Mouse (Mus musculus) urinary bladder, postnatal 25 days (tissue): Measurements from ENCODE around the gene Kcnk6.
"Not testable (repeated sequence)": the region's sequence is repeated elsewhere in the genome, so short reads cannot be mapped to it uniquely, and the experiment has no call there.

Experiments used
- DNase-seq: peaks from one replicate; pipeline ENCODE4 v3.0.0; 2022; ENCODE audit warnings: low spot score

The Kcnk6 gene

DNA sequence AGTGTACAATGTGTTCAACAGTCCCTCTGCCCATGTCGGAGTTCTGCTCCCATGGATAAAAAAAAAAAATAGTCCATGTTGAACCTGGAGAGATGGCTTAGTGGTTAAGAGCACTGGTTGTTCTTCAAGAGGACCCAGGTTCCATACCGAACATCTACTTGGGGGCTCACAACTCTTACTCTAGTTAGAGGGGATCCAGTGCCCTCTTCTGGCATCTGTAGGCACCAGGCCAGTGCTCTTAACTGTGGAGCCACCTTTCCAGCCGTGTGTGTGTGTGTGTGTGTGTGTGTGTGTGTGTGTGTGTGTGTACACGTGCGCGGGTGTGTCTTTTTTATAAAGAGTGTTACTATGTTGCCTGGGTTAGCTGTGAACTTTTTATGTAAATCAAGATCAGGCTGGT, 29.7 kb downstream of the Kcnk6 start:
- DNase-seq: no peak

DNA sequence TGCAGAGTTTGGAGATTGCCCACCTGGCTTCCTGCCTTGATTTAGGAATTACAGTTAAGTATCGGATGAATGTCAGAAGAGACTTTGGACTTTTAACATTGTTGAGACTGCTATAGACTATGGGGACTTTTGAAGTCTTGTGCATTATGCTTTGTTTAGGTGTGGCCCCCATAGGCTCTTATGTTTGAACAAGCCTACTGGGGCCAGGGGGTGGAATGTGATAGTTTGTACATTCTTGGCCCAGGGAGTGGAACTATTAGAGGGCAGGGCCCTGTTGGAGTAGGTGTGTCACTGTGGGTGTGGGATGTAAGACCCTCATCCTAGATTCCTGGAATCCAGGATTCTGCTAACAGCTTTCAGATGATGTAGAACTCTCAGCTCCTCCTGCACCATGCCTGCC, 38.1 kb downstream of the Kcnk6 start:
- not testable (repeated sequence) for DNase-seq

DNA sequence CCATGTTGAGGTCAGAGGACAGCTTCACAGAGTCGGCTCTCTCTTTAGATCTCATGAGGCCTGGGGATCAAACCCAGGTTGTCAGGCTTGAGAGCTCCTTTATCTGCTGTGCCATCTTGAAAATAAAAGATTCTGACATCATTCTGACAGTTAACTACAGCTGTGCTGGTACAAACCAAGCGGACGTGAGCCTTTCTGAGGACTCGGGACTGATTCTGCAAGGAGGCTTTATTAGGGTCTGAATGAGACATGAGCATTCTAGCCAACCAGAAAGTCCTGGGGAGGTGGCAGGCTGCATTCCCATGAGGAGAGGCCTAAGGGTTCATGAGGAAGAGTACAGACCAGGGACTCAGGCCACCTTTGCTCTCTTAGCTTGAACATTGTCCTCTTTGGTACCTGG, 51.0 kb downstream of the Kcnk6 start:
- DNase-seq: not testable (repeated sequence)

DNA sequence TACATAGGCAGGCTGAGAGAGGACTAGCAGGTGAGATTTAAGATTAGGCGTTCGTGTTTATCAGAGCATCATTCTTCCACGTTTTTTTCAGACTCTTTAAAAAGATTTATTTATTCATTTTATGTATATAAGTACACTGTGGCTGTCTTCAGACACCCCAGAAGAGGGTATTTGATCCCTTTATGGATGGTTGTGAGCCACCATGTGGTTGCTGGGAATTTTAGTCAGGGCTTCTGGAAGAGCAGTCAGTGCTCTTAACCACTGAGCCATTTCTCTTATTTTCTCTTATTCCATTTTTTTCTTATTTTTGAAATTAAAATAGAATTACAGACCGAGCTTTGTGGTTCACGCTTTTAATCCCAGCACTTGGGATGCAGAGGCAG, 51.5 kb downstream of the Kcnk6 start:
- DNase-seq: no peak

DNA sequence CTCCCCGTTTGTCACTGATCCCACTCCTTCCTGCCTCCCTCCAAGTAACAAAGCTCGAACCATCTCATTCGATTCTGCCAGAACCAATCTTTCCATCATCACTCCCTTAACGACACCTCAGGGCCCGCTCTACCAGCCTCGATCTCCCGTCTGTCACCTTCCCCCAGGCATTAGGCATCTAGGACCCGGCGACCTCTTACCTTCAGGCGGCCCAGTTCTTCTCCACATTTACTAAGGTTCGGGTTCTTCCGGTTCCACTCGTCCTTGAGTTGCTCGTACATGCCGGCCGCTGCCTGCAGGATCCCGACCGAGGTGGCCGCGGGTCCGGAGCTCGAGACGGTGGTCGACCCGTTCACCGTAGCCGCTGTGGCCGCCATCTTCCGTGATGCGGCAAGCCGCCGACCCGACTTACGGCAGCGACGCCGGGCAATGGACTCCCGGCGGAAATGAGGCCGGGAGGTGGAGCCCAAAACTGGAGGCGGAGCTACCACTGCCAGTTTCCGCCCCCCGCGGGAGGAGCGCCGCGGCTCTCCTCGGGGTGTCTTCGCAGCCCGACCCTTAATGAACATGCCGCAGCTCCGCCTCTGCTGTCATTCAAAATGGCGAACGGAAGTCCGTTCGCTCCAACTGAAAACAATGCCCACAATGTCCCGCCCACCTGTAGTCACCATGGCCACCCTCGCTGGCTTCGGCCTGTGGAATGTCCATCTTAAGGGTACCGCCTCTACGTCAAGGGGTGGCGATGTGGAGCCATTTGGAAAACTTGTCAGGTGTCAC, 52.0 kb downstream of the Kcnk6 start, which contains the start of gene Psmd8:
Psmd8 (minus strand) TSS at position 625 of the 777 bp plus-strand sequence.
- DNase-seq: peak; percentile 93

DNA sequence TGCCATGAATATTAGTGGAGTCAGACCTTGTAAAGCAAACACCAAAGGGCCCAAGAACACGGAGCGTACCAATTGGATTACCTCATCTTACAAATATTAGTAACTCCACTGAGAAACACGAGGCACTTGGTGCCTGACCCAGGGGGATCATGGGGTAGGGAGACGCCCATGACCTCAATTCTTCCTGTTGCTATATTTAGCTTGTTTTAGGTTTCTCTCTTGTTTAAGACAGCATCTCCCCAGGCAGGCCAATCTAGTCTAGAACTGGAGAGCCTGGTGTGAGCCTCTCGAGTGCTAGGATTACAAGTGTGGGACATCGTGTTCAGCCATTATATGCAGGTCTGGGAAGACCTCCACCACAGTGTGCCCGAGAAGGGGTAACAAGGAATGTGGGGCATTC, 53.0 kb downstream of the Kcnk6 start:
- no peak for DNase-seq

DNA sequence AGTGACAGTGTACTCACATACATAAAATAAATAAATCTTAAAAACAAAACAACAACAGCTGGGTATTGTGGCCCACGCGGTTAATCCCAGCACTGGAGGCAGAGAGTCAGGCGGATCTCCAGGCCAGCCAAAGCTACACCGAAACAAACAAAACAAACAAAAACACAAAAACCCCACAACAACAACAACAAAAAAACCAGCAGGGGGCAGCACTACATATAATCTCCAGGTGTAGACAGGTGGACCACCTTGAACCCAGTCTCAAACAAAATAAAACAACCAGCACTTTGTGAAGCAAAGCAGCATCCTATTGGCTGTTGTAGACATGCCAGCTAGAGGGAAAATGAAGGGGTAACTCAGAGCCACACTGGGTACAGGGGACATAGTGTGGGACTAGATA, 54.2 kb downstream of the Kcnk6 start:
- no peak for DNase-seq

DNA sequence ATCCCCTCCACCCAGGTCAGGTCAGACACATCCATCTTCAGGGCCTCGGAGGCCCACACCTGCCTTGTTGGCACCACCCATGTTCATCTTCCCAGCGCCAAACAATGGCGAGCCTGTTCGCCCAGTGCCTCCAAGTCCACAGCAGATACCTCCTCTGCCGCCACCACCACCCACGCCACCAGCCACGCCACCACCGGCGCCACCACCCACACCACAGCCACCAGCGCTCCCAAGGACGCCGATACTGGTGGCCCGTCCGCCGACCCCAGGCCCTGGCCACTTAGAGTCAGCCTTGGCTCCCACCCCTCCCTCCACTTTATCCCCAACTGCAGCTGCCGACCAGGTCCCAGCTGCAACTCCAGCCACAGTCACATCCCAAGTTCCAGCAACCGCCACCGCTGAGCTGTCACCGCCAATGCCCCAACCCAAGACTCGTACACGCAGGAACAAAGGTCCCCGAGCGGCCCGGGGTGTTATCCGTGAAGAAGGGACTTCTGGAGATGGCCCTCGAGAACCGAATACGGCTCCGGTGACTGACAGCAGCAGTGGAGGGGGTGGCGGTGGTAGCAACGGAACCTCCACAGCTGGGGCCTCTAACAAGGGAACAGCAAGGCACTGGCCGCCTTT, 59.8 kb downstream of the Kcnk6 start:
- no peak for DNase-seq
